Mouse (Mus musculus) MEL-GATA-1-ER (cell line): ENCODE results near the gene Mgat3.

ENCODE experiments used
- DNase-seq: peaks from one replicate; pipeline ENCODE4 v3.0.0-alpha.2; 2012; ENCODE audit warnings: low read depth; ENCODE audit errors: extremely low read depth

Gene Mgat3

DNA sequence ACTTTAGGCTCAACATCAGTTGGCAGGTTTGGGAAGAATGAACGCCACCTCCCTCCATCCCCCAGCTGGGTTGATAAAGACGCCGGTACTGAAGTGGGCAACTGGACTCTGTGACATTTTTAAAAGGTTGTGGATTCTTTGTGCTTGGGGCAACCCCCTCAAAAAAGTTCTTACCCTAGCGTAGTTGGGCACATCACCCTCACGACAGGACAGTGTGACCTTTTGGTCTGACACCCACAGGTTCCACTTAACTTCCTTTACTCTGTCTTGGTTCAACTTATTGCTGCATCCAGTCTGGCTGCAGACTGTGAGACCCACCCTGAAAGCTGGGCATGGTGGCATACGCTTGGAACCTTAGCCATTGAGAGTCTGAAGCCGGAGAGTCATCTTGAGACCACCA lies 50.2 kb downstream of the Mgat3 start:
- no peak for DNase-seq

- peak; percentile 52 for DNase-seq
Observed at GRCm38 (mm10) chr15:80225208-80225607, 51.7 kb downstream of the Mgat3 start.

- DNase-seq = peak; percentile 52
Observed at GRCm38 (mm10) chr15:80225796-80226195, 52.3 kb downstream of the Mgat3 start.

DNA sequence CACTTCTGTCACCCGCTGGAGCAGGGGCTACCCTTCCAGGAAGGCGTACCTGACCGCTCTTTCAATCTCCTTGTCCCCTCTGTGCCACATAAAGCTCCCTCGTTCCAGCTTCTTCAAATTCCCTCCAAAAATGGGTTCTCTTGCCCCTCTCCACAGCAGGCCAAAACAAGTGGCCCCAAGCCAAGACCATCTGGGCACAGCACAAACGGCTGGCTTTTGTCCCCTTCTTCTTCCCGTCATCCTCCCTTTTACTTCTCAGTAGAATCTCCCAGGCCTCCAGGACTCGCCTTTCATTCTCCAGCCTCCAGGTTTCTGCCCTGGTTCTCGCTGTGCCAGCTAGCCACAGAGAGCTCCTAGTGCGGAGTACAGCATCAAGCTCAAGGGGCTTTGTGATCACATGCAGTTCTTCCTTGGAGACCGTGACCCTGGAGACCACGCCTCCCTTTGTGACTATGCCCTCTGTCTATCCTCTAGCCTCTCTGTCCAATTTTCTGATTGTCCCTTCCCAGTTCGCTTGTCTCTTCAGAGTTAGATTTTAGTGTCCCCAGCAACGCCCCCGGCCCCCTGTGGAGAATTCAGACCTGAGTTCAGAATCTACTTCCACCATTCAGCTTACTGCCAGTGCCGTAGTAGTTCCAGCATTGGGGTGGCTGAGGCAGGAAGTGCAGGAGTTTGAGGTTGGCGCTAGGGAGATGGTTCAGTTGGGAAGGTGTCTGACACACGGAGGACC lies 54.7 kb downstream of the Mgat3 start:
- no peak for DNase-seq

- no peak for DNase-seq
Observed at GRCm38 (mm10) chr15:80232331-80232730, 58.8 kb downstream of the Mgat3 start.

DNA sequence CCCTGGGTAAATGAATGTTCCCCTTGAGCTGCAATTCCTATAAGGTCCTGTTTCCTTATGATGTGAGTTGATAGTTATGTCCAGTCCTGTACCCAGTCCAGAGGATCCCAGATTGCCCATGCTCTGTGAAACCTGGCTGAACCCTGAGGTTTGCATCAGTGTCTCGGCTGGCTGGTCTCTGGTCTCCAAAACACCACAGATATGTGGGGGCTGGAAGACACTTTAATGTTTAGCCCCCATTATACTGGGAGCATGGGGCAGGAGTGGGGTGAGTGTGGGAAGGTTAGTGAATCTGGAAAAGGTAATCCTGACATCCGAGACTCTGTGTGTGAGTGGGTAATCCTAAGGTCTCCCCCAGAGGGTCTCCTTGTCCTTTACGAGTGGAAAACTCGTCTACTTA lies 59.5 kb downstream of the Mgat3 start:
- DNase-seq = no peak

GRCm38 (mm10) chr15:80233733-80234509 lies 60.4 kb downstream of the Mgat3 start, which contains the start of gene Mief1:
TSS of gene Mief1 (plus strand) at chr15:80234018.
- DNase-seq = peak; percentile 91

GRCm38 (mm10) chr15:80235535-80235934 lies 62.0 kb downstream of the Mgat3 start, which contains the start of gene AC140267.1:
TSS of gene AC140267.1 (plus strand) at chr15:80235835.
- no peak for DNase-seq

DNA sequence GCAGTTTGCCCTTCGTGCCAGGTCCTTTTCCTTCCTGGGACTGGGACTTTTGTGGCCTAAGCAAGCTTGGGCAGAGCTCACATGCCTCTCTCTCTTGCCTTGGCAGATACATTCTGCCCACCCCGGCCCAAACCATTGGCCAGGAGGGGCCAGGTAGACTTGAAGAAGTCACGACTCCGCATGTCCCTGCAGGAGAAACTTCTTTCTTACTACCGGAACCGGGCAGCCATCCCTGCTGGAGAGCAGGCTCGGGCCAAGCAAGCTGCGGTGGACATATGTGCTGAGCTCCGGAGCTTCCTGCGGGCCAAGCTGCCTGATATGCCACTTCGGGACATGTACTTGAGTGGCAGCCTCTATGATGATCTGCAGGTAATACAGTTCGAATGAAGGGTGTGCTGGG lies 74.6 kb downstream of the Mgat3 start:
- DNase-seq = no peak

DNA sequence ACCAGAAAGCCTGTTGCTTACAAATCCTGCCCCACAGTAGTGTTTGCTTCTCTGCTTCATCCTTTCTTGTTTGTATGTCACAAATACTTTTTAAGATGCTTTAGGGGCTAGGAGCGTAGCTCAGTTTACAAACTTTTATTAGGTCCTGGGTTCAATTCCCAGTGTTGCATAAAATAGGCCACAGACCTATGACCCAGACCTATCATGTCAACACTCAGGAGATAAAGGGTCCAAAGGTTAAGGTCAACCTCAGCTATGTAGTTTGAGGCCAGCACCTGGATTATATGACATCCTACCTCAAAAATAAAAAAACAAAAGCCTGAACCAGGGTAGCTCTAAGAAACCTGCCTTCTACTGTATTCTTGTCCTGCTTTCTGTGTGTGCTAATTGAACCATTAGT lies 75.1 kb downstream of the Mgat3 start:
- DNase-seq = no peak

DNA sequence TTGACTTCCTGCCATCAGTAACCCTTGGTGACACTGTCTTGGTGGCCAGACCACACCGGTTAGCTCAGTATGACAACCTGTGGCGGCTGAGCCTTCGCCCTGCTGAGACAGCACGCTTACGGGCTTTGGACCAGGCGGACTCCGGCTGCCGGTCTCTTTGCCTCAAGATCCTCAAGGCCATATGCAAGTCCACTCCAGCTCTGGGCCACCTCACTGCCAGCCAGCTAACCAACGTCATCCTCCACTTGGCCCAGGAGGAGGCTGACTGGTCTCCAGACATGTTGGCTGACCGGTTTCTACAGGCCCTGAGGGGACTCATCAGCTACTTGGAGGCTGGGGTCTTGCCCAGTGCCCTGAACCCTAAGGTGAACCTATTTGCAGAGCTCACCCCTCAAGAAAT lies 76.2 kb downstream of the Mgat3 start:
- no peak for DNase-seq

- DNase-seq = peak; percentile 65
Observed at GRCm38 (mm10) chr15:80250586-80250985, 77.1 kb downstream of the Mgat3 start.

GRCm38 (mm10) chr15:80253530-80253929 lies 80.0 kb downstream of the Mgat3 start:
- DNase-seq = no peak

DNA sequence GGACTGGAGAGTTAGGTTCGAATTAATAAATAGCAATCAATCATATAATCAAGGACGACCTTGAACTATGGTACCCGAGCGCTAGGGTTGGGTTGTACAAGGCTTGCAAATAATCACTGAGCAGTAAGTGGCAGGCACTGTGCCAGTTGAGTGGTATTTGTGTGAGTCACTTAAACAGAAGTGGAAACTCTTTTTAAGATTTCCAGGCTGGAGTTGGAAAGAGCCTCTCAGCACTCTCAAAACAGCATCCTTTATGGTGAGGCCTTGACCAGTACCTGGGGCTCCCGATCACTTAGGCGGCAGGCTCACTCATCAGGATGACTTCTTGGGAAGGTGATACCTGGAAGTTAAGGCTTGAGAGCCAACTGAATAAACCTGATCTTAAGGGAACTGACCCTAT lies 80.7 kb downstream of the Mgat3 start:
- DNase-seq = no peak

DNA sequence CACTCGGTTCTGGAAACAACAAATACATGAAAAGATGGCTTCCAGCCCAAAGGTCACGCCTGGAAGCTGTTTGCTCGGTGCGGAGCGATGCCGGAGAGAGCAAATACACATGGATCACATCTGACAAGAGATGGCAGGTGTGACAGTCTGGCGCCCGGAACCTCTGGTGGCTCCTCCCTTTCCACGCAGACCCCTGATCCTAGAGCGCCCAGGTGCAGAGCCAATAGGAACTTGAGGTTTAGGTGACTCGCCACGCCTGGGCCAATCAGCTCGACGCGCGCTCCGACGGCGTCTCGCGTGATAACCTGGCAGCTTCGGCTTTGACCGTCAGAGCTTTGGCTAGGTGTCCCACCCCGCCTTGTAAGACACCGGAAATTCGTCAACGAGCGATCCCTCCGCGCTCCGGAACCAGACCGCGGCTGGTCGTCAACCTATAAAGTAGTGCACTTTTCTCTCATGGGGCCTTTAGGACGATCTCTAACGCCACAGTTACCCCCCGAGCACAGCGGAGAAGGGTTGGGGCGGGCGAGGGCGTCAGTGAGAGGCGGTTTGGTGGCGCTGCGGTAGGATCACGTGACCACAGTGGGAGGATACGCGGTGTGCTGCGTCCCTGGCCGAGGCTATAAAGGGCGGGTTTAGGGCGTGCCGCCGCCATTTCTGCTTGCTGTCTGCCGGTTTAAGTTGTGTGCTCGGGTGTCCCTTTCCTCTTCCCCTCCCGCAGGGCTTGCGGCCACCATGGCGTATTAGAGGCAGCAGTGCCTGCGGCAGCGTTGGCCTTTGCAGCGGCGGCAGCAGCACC lies 81.5 kb downstream of the Mgat3 start, which contains the start of gene Atf4:
Gene Atf4, plus strand, starts transcription at position 338 of the 799 bp plus-strand sequence.
- DNase-seq = peak; percentile 99

GRCm38 (mm10) chr15:80255646-80256121 lies 82.2 kb downstream of the Mgat3 start:
- DNase-seq = no peak

- DNase-seq = no peak
Observed at GRCm38 (mm10) chr15:80256242-80256641, 82.7 kb downstream of the Mgat3 start.

- no peak for DNase-seq
Observed at GRCm38 (mm10) chr15:80256656-80257601, 83.4 kb downstream of the Mgat3 start.

- no peak for DNase-seq
Observed at GRCm38 (mm10) chr15:80257602-80258239, 84.2 kb downstream of the Mgat3 start.
